Mouse (Mus musculus) intestine, embryonic 14.5 days (tissue): ENCODE results near the gene Snx13. TPM values are rescaled to one million over a fixed set of nuclear protein-coding genes. Genes with fewer than 3 reads are reported as not detected.

Experiments
- ATAC-seq: fragments of 200-750 bp; cut with Nextera tagmentation; replicated peaks from 2 replicates; pipeline ENCODE4 v1.8.0; 2017; ENCODE audit warnings: low read depth, moderate number of reproducible peaks, moderate TSS enrichment, moderate library complexity; ENCODE audit not compliant: low FRiP score, low TSS enrichment
- DNase-seq: peaks from one replicate; pipeline ENCODE4 v3.0.0-alpha.2; 2018; ENCODE audit warnings: low spot score
- H3K27ac ChIP-seq: fragments of 300-500 bp; sonication (generic); 2 replicates; pipeline ENCODE4 v1.5.1; 2014; ENCODE audit warnings: low read depth, mild to moderate bottlenecking, control low read depth
- H3K27me3 ChIP-seq: fragments of 300-500 bp; sonication (generic); replicated peaks from 2 replicates; pipeline ENCODE4 v1.6.1; 2014; ENCODE audit warnings: low read length, control low read depth; ENCODE audit not compliant: control insufficient read depth, insufficient read depth
- H3K36me3 ChIP-seq: fragments of 300-500 bp; sonication (generic); 2 replicates; pipeline ENCODE4 v1.6.1; 2014; ENCODE audit warnings: low read length, control low read depth; ENCODE audit not compliant: control insufficient read depth, insufficient read depth
- H3K4me1 ChIP-seq: fragments of 300-500 bp; sonication (generic); replicated peaks from 2 replicates; pipeline ENCODE4 v1.6.1; 2014; ENCODE audit warnings: low read length, control low read depth, mixed read lengths; ENCODE audit not compliant: control insufficient read depth, insufficient read depth
- H3K4me2 ChIP-seq: fragments of 300-500 bp; sonication (generic); 2 replicates; pipeline ENCODE4 v1.6.1; 2014; ENCODE audit warnings: low read length
- H3K4me3 ChIP-seq: fragments of 300-500 bp; sonication (generic); 2 replicates; pipeline ENCODE4 v1.5.1; 2014; ENCODE audit warnings: low read depth, low read length, control low read depth, mixed read lengths
- H3K9ac ChIP-seq: fragments of 300-500 bp; sonication (generic); 2 replicates; pipeline ENCODE4 v1.6.1; 2014; ENCODE audit warnings: mild to moderate bottlenecking, low read length
- H3K9me3 ChIP-seq: fragments of 300-500 bp; sonication (generic); 2 replicates; pipeline ENCODE4 v1.6.1; 2016; ENCODE audit warnings: low read length, control low read depth; ENCODE audit not compliant: control insufficient read depth
- WGBS: fragments of 180-500 bp; shearing (Covaris S2); extraction: QIAGEN DNeasy Blood & Tissue Kit; methylation state at CpG from one replicate; pipeline ENCODE4 v1.1.7; 2014; 5-methylcytosine and 5-hydroxymethylcytosine counted together
- polyA plus RNA-seq: library from polyadenylated mRNA; unstranded; fragments of >200 nt; fragmentation: Nextera tagmentation; extraction: Ambion mirVana; gene quantifications from 2 replicates; pipeline ENCODE4 v1.2.1, GENCODE M21; 2014

Gene Snx13
- polyA plus RNA-seq = 20.8 and 22.8 TPM in 2 replicates

DNA sequence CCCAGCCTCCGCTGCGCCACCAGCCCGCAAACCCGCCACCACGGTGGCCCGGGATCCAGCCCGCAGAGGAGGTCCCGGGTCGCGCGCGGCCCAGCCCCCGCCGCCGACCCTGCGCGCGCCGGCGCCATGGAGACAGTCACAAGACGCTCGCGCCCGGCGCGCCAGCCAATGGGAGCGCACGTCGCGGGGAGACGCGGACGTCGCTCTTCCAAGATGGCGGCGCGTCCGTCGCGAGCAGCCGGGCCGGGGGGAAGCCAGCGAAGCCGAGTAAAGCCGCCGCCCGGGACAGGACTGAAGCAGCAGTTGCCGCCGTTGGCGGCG lies at the start of gene Snx13:
Gene Snx13, plus strand, starts transcription at position 188 of the 321 bp plus-strand sequence.
- Histone ChIP-seq H3K27me3 (no peaks in the 10 kb centered on the region), H3K4me2 (peak within 1 kb of the TSS; percentile 67), H3K27ac (peak within 1 kb of the TSS; percentile 93), H3K9me3 (no peaks in the 10 kb centered on the region), H3K36me3 (no peaks in the 10 kb centered on the region), H3K4me1 (peaks cover 7% of the 10 kb centered on the region), H3K4me3 (peak within 1 kb of the TSS; percentile 97), H3K9ac (peak within 1 kb of the TSS; percentile 93)
- peak; percentile 90 for DNase-seq
- peak; percentile 98 for ATAC-seq
- under 1% methylated on average over 49 of the region's 51 CpGs for whole genome bisulfite sequencing

DNA sequence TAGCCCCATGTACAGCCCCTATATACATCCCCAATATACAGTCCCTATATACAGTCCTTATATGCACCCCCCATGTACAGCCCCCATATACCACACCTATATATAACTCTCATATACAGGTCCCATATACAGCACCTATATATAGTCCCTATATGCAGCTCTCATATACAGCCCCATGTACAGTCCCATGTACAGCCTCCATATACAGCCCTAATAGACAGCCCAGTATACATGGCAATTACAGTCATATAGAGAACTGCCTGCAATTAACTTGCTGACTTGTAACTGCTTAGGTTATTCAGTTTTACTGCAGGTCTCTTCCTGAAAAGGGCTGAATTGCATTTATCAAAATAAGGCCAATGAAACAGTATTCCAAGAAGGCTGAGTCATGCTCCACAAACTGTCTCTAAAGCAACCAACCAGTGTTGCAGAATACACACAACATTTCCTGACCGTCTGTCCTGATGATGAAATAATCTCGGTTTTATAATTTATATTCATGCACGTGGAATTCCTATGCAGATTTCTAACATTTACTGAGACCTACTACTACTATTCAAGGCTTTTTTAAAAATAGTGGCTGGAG lies 49.3 kb upstream of the Snx13 start:
- ATAC-seq (no peak), DNase-seq (no peak)
- Histone ChIP-seq H3K36me3 (no peaks in the 10 kb centered on the region), H3K9ac (no peak overlapping the region), H3K27ac (no peak overlapping the region), H3K9me3 (no peaks in the 10 kb centered on the region), H3K27me3 (no peaks in the 10 kb centered on the region), H3K4me3 (no peak overlapping the region), H3K4me2 (no peak overlapping the region), H3K4me1 (no peaks in the 10 kb centered on the region)
- 84% methylated on average over 3 of the region's 3 CpGs for WGBS

DNA sequence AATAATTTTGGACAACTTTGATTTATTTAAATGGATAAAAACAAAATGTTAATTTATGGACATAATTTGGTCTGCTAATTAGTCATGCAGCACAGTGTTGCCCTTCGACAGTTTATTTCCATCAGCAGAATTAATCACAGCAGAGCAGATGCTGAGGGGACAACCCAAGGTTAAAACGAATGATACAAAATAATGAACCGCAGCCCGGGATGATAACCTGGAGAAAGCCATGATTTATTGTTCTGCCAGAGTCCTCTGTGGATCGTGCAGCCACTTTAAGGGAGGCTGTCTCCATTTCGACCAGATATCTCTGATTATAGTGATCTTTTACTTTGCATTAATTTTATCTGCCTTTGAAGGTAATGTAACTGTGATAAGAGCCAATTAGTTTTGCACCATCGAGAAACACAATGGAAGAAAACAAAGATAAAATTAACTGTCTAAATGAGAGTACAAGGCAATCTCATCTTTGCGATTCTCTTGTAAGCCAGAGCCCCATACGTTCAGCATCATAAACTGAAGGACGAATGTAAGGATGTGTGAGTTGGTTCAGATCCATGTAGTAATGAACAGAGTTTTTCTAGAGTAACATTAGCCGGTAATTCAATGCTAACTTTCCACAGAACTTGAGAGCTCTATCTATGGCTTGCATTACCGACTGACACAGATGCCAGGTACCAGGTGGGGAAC lies 48.1 kb upstream of the Snx13 start:
- Histone ChIP-seq H3K4me3 (no peak overlapping the region), H3K36me3 (no peaks in the 10 kb centered on the region), H3K4me1 (no peaks in the 10 kb centered on the region), H3K27me3 (no peaks in the 10 kb centered on the region), H3K9me3 (no peaks in the 10 kb centered on the region), H3K4me2 (no peak overlapping the region), H3K9ac (no peak overlapping the region), H3K27ac (no peak overlapping the region)
- no peak for DNase-seq
- no peak for ATAC-seq
- 77% methylated on average over 12 of the region's 12 CpGs for whole genome bisulfite sequencing

DNA sequence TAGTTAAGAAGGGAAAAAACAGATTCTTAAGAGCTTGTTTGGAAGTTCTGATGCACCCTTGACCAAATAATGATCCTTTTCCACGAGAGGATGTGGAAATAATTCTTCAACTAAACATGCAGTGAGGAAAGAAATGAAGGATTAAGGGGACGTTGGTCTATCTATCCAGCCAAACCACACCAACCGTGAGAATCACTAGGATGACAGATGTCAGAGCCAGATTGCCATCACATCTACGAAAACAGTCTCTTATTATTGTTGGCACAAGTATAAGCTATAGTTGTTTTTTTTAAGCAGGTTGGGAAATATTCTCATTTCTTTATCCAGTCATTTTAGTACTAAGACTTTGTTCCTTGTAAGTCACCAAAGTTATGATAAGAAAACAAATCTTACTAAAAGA lies 46.7 kb upstream of the Snx13 start:
- 65% methylated on average over 4 of the region's 4 CpGs for WGBS
- no peak for ATAC-seq
- Histone ChIP-seq H3K4me3 (no peak overlapping the region), H3K4me1 (no peaks in the 10 kb centered on the region), H3K9me3 (no peaks in the 10 kb centered on the region), H3K9ac (no peak overlapping the region), H3K36me3 (no peaks in the 10 kb centered on the region), H3K27ac (no peak overlapping the region), H3K27me3 (no peaks in the 10 kb centered on the region), H3K4me2 (no peak overlapping the region)
- no peak for DNase-seq

DNA sequence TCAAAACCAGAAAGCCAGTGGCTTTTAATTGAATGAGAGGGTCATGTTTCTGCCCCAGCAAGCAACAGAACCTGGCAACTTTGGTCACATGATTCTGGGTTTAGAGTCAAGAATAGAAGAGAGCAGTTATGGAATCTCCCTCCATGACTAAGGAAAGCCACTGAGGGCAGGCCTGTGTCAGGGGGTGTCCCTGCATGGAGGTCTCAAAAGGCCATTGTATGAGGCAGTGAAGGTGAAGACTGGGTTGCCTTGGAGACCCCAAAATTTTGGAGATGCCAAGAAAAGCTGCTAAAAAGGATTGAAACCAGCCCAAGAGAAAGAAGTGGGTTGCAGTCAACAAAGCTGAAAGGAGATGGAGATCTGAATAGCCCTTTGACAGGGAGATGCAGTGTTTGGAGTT lies 41.2 kb upstream of the Snx13 start:
- Histone ChIP-seq H3K4me2 (no peak overlapping the region), H3K27me3 (no peaks in the 10 kb centered on the region), H3K36me3 (no peaks in the 10 kb centered on the region), H3K9ac (no peak overlapping the region), H3K9me3 (no peaks in the 10 kb centered on the region), H3K27ac (no peak overlapping the region), H3K4me3 (no peak overlapping the region), H3K4me1 (no peaks in the 10 kb centered on the region)
- DNase-seq = no peak
- ATAC-seq = no peak

DNA sequence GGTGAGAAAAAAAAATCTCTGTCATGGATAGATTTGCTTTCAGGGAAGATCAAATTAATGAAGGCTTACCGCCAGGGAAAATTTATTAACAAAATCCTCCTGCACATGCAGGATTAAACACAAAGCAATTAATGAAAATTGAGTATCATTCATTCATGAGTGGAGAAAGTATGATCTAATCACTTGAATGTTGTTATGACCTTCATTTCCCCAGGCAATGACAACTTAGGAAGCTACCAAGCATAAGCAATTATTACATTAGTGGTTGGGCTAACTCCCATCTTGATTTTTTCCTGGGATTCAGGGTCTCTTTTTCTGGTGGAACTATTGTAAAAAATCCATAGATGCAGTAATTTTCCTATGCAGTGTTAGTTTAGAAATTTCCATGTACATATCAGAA lies 39.1 kb upstream of the Snx13 start:
- 91% methylated on average over 1 of the region's 1 CpGs for WGBS
- Histone ChIP-seq H3K4me1 (no peaks in the 10 kb centered on the region), H3K9ac (no peak overlapping the region), H3K9me3 (no peaks in the 10 kb centered on the region), H3K27me3 (no peaks in the 10 kb centered on the region), H3K27ac (no peak overlapping the region), H3K4me2 (no peak overlapping the region), H3K4me3 (no peak overlapping the region), H3K36me3 (no peaks in the 10 kb centered on the region)
- DNase-seq (no peak), ATAC-seq (no peak)

DNA sequence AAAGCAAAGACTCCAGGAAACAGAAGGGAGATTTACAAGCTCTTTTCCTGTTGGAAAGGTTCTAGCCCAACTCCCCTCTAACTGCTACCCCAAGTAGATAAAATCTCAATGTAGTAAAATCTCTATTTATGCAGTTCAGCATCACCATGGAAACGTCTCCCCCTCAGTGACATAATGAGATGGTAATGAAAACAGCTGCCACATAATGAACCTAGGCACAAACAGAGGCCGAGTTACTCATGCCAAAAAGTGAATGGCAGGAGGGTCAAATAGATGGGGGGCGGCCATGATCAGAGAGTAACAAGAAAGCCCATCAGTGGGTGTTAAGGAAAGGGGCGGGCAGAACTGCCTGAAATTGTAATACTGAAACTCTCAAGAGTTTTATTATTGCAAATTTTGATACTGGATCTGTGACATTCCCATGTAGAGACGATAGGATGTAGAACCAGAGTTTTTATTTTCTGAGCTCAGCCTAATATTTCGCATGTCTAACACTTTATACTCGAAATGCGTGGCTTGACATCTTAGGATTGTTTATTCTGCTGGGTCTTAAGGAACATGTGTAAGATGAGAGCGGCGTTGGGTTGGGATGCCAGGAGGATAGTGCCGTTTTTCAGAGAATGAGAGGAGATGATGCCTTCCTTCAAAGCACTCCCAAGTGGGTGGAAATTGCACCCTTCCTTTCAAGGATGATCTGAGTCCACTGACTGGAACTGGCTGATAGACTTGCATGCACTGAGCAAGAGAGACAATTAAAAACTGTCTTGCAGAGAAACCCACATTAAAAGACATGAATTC lies 38.4 kb upstream of the Snx13 start:
- H3K9me3 ChIP-seq = no peaks in the 10 kb centered on the region
- no peaks in the 10 kb centered on the region for H3K4me1 ChIP-seq
- H3K9ac ChIP-seq = no peak overlapping the region
- ATAC-seq = no peak
- no peak overlapping the region for H3K27ac ChIP-seq
- H3K4me2 ChIP-seq = no peak overlapping the region
- no peaks in the 10 kb centered on the region for H3K27me3 ChIP-seq
- H3K36me3 ChIP-seq = no peaks in the 10 kb centered on the region
- 70% methylated on average over 11 of the region's 11 CpGs for WGBS
- H3K4me3 ChIP-seq = no peak overlapping the region
- DNase-seq = no peak

DNA sequence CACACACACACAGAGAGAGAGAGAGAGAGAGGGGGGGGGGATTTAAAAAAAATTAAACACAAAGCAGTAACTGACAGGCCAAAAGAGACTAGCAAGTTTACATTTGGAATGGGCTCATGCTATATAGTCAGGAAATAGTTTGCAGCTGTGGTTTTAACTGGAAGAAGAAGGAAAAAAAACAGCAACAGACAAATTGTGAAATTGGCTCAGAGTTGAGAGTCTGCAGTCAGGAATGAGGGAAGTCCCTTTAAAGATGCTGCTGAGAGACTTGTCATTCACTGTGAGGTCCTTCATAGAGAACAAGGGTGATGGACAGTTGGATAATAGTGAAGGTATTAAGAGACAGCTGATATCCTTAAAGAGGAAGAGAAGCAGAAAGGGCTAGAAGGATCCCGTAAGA lies 35.5 kb upstream of the Snx13 start:
- Histone ChIP-seq H3K9ac (no peak overlapping the region), H3K4me3 (no peak overlapping the region), H3K4me2 (no peak overlapping the region), H3K27ac (no peak overlapping the region), H3K9me3 (no peaks in the 10 kb centered on the region), H3K4me1 (no peaks in the 10 kb centered on the region), H3K36me3 (no peaks in the 10 kb centered on the region), H3K27me3 (no peaks in the 10 kb centered on the region)
- ATAC-seq (no peak), DNase-seq (no peak)
- WGBS = 53% methylated on average over 1 of the region's 1 CpGs
